Mouse (Mus musculus): ENCODE data around the gene Itpr2. TPM values are rescaled to one million over a fixed set of nuclear protein-coding genes. Genes with fewer than 3 reads are reported as not detected.

Itpr2 gene
- polyA plus RNA-seq, 1 experiment from 2014 or later, result 49.4 TPM

DNA sequence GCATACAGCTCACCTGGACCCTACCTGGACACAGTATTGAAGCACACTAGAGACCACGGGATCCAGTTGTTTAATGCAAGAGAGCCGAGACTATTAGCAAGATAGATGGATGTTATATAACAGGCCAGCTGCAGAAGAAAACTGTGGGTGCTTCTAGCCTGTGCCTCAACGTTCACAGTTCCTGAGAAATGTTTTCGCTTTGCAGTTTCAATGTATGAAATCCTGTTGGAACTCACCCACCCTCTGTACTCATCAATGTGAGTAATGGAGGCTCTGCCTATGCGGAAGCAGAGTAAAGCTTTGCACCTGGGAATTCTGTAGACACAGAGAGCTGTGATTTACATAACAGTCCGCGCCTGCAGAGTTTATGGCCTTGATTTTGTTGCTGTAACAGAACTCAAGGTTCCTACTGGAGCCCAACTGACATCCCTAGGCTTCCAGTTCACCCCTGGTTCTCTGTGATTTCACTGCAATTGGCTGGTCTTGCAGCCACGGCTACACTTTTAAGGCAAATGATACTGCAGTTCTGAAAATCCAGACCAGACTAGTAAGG lies 344.0 kb downstream of the Itpr2 start:
- WGBS, result 87% methylated on average over 8 of the region's 8 CpGs
- no peak overlapping the region for H3K4me3 ChIP-seq (ENCODE audit: low read length)
- no peak overlapping the region for H3K4me2 ChIP-seq (ENCODE audit: low read depth, low read length)
- H3K9me3 ChIP-seq (replicated peaks; ENCODE audit: control insufficient read depth, low read length), result no peaks in the 10 kb centered on the region
- H3K36me3 ChIP-seq (ENCODE audit: control insufficient read depth, insufficient read depth), result peaks cover 6% of the 10 kb centered on the region; the same call in 1 of the 2 replicates
- peaks cover 13% of the 10 kb centered on the region for H3K4me1 ChIP-seq (ENCODE audit: control insufficient read depth, insufficient read depth, low read length)
- no peaks in the 10 kb centered on the region for H3K27me3 ChIP-seq (ENCODE audit: control insufficient read depth, insufficient read depth, low read length)
- no peak for ATAC-seq (replicated peaks; ENCODE audit: extremely low read depth, insufficient read depth, low FRiP score)
- H3K9ac ChIP-seq (ENCODE audit: low read length), result no peak overlapping the region
- H3K27ac ChIP-seq (ENCODE audit: low read length), result no peak overlapping the region

DNA sequence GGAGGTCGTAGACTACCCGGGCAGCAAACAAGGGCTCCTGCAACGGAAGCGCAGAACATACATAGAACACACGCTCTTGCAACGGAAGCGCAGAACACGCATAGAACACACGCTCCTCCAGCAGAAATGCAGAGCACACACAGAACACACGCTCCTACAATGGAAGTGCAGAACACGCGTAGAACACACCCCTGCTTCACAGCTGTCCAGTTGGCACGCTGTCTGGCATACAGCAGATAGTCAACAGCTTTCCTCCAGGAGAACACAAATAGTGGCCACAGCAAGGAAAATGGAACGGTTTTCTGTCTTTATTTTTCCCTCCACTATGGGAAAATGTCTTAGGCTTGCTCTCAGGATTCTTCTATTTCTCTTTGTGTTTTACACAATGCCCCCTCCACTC lies 344.9 kb downstream of the Itpr2 start:
- Histone ChIP-seq H3K4me1 (ENCODE audit: control insufficient read depth, insufficient read depth, low read length) (peaks cover 8% of the 10 kb centered on the region), H3K9ac (ENCODE audit: low read length) (no peak overlapping the region), H3K27me3 (ENCODE audit: control insufficient read depth, insufficient read depth, low read length) (no peaks in the 10 kb centered on the region), H3K9me3 (replicated peaks; ENCODE audit: control insufficient read depth, low read length) (no peaks in the 10 kb centered on the region), H3K36me3 (ENCODE audit: control insufficient read depth, insufficient read depth) (peaks cover 6% of the 10 kb centered on the region; the same call in 1 of the 2 replicates), H3K27ac (ENCODE audit: low read length) (no peak overlapping the region), H3K4me3 (ENCODE audit: low read length) (no peak overlapping the region), H3K4me2 (ENCODE audit: low read depth, low read length) (no peak overlapping the region)
- WGBS, result 94% methylated on average over 14 of the region's 14 CpGs
- no peak for ATAC-seq (replicated peaks; ENCODE audit: extremely low read depth, insufficient read depth, low FRiP score)

DNA sequence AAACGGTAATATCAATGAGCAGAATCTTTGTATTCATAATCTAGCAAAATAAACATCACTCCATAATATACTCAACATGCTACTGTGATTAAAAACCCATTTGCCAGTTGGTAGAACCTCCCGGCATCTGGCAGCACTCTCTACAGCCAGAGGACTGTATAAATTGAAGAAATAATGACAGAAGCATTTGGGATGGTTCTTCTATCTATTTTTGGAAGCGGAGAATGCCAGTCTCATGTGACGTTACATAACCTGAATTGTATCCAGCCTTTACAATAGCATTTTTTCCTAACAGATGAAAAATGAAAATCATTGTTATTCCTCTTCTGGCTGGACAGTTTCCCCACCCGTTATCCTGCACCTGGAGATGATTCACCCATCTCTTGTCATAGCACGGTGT lies 345.5 kb downstream of the Itpr2 start:
- no peak overlapping the region for H3K27ac ChIP-seq (ENCODE audit: low read length)
- no peaks in the 10 kb centered on the region for H3K27me3 ChIP-seq (ENCODE audit: control insufficient read depth, insufficient read depth, low read length)
- H3K4me2 ChIP-seq (ENCODE audit: low read depth, low read length), result no peak overlapping the region
- no peaks in the 10 kb centered on the region for H3K9me3 ChIP-seq (replicated peaks; ENCODE audit: control insufficient read depth, low read length)
- no peak overlapping the region for H3K4me3 ChIP-seq (ENCODE audit: low read length)
- H3K4me1 ChIP-seq (ENCODE audit: control insufficient read depth, insufficient read depth, low read length), result peaks cover 8% of the 10 kb centered on the region
- peaks cover 6% of the 10 kb centered on the region; the same call in 1 of the 2 replicates for H3K36me3 ChIP-seq (ENCODE audit: control insufficient read depth, insufficient read depth)
- 75% methylated on average over 6 of the region's 6 CpGs for WGBS
- no peak overlapping the region for H3K9ac ChIP-seq (ENCODE audit: low read length)
- no peak for ATAC-seq (replicated peaks; ENCODE audit: extremely low read depth, insufficient read depth, low FRiP score)

DNA sequence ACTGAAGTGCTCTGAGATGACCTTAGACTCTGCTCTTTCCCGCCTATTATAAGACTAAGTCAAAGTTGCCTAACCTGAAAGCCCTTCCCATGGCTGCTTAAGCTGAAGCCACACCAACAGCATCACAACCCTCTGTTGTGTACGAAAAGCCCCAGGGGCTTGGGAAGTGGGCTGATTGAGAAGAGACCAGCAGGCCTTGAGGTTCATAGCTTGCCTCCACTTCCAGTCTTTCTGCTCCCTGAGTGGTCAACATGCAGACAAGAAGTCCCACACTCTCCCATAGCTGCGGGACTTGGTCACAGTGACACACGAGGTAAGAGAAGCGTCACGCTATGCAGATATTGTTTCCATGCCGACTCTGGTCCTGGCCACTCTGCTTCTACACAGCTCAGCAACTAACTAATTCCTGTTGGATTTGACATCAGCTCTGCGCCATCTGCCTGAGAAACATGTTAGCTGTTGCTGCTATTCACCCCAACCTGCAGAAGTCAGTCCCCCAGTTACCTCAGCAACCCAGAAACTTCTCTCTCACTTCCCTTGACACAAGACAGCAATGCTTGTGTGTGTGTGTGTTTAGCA lies 346.8 kb downstream of the Itpr2 start:
- peaks cover 11% of the 10 kb centered on the region; the same call in 1 of the 2 replicates for H3K36me3 ChIP-seq (ENCODE audit: control insufficient read depth, insufficient read depth)
- H3K4me2 ChIP-seq (ENCODE audit: low read depth, low read length), result no peak overlapping the region
- H3K27ac ChIP-seq (ENCODE audit: low read length), result no peak overlapping the region
- no peaks in the 10 kb centered on the region for H3K9me3 ChIP-seq (replicated peaks; ENCODE audit: control insufficient read depth, low read length)
- no peak overlapping the region for H3K9ac ChIP-seq (ENCODE audit: low read length)
- no peaks in the 10 kb centered on the region for H3K27me3 ChIP-seq (ENCODE audit: control insufficient read depth, insufficient read depth, low read length)
- WGBS, result 82% methylated on average over 8 of the region's 8 CpGs
- no peak overlapping the region for H3K4me3 ChIP-seq (ENCODE audit: low read length)
- ATAC-seq (replicated peaks; ENCODE audit: extremely low read depth, insufficient read depth, low FRiP score), result no peak
- H3K4me1 ChIP-seq (ENCODE audit: control insufficient read depth, insufficient read depth, low read length), result peaks cover 8% of the 10 kb centered on the region

DNA sequence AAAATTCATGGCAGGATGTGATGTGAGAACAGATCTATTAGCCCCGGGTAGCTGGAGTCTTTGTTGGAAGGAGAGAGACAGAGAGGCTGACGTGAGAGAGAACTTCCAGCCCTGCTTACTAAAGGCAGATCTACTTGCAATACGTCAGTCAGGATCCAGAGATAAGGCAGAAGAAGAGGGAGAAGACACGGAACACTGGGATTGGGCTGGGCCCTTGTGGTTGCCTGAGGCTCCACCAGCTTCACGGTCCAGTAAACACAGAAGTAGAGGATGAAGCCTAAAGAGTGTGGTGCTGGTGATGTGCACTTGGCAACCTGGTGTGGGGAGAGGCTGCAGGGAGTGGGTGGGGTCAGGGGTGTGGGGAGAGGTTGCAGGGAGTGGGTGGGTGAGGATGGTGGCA lies 349.2 kb downstream of the Itpr2 start:
- H3K36me3 ChIP-seq (ENCODE audit: control insufficient read depth, insufficient read depth), result peaks cover 20% of the 10 kb centered on the region; the same call in 1 of the 2 replicates
- H3K9ac ChIP-seq (ENCODE audit: low read length), result no peak overlapping the region
- H3K9me3 ChIP-seq (replicated peaks; ENCODE audit: control insufficient read depth, low read length), result no peaks in the 10 kb centered on the region
- H3K4me2 ChIP-seq (ENCODE audit: low read depth, low read length), result no peak overlapping the region
- 50% methylated on average over 5 of the region's 5 CpGs for WGBS
- no peaks in the 10 kb centered on the region for H3K4me1 ChIP-seq (ENCODE audit: control insufficient read depth, insufficient read depth, low read length)
- H3K27me3 ChIP-seq (ENCODE audit: control insufficient read depth, insufficient read depth, low read length), result no peaks in the 10 kb centered on the region
- no peak for ATAC-seq (replicated peaks; ENCODE audit: extremely low read depth, insufficient read depth, low FRiP score)
- no peak overlapping the region for H3K4me3 ChIP-seq (ENCODE audit: low read length)
- no peak overlapping the region for H3K27ac ChIP-seq (ENCODE audit: low read length)

DNA sequence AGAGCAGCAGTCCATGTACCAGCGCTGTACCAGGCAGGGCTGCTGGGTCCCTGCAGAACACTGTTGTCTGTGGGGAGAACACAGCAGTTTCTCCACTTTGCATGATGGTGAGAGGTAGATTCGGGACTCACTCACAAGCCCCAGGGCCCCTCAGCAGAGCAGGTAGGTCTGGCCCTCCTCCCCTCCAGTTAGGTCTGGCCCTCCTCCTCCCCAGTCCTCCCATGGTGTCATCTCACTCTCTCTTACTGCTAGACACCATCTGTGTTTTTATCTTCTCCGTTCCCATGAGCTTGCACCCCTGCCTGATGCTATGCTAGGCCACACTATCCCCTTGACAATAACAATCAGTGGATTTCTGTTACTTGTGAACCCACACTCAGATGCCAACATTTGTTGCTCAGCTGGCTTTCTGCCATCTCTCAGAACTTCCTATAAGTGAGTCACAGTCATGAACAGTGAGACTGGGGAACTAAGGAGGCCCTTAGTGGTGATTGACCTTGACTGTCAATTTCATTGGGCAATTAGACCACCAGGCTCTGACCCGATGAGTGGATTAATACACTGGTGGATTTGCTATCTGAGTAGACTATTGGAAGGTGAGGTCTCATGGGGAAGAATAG lies 360.9 kb downstream of the Itpr2 start:
- H3K27me3 ChIP-seq (ENCODE audit: control insufficient read depth, insufficient read depth, low read length), result no peaks in the 10 kb centered on the region
- peaks cover 19% of the 10 kb centered on the region for H3K36me3 ChIP-seq (ENCODE audit: control insufficient read depth, insufficient read depth)
- H3K4me2 ChIP-seq (ENCODE audit: low read depth, low read length), result no peak overlapping the region
- peaks cover 8% of the 10 kb centered on the region for H3K4me1 ChIP-seq (ENCODE audit: control insufficient read depth, insufficient read depth, low read length)
- ATAC-seq (replicated peaks; ENCODE audit: extremely low read depth, insufficient read depth, low FRiP score), result no peak
- H3K9me3 ChIP-seq (replicated peaks; ENCODE audit: control insufficient read depth, low read length), result peaks cover 2% of the 10 kb centered on the region; the same call in 1 of the 2 replicates
- WGBS, result 82% methylated on average over 4 of the region's 4 CpGs
- no peak overlapping the region for H3K9ac ChIP-seq (ENCODE audit: low read length)
- H3K4me3 ChIP-seq (ENCODE audit: low read length), result no peak overlapping the region
- no peak overlapping the region for H3K27ac ChIP-seq (ENCODE audit: low read length)

DNA sequence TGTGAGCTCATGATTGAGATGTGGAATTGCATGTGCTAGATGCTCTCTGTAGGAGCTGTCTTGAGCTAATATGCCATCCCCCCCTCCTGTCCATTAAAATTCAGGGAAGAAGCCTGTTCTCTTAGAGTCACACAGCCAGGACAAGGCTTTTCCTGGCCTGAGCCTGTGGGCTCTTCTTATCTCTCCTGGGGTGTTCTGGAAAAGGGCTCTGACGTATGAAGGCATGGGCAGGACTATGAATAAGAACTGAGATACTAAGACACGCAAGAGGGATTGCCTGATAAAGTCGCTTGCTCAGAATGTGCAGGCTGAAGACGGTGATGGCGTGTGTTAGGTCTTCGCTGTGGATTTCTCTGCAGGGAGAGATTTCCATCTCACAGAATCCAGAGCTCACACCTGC lies 361.9 kb downstream of the Itpr2 start:
- peaks cover 17% of the 10 kb centered on the region for H3K36me3 ChIP-seq (ENCODE audit: control insufficient read depth, insufficient read depth)
- H3K27ac ChIP-seq (ENCODE audit: low read length), result no peak overlapping the region
- no peak overlapping the region for H3K4me3 ChIP-seq (ENCODE audit: low read length)
- no peak overlapping the region for H3K4me2 ChIP-seq (ENCODE audit: low read depth, low read length)
- peaks cover 8% of the 10 kb centered on the region for H3K4me1 ChIP-seq (ENCODE audit: control insufficient read depth, insufficient read depth, low read length)
- no peak overlapping the region for H3K9ac ChIP-seq (ENCODE audit: low read length)
- ATAC-seq (replicated peaks; ENCODE audit: extremely low read depth, insufficient read depth, low FRiP score), result no peak
- H3K9me3 ChIP-seq (replicated peaks; ENCODE audit: control insufficient read depth, low read length), result no peaks in the 10 kb centered on the region
- WGBS, result 40% methylated on average over 6 of the region's 6 CpGs
- H3K27me3 ChIP-seq (ENCODE audit: control insufficient read depth, insufficient read depth, low read length), result no peaks in the 10 kb centered on the region

DNA sequence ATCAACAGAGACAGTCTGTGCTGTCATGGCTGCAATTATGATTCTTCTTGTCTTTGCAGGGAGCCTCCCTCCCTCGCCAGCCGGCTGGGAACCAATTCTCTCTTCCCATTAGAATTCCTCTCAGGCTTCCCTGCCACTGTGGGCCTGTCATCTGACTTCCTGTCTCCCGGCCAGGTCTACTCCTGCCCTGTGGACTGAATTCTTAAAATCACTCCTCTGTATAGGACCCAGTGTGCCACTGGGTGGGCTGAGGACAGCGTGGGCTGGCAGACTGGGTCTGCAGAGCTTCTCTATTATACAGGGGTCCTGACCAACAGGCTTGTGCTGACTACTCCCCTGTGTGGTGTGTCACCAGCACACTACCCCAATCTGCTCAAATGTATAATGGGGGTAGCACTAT lies 365.4 kb downstream of the Itpr2 start:
- no peak overlapping the region for H3K27ac ChIP-seq (ENCODE audit: low read length)
- no peak for ATAC-seq (replicated peaks; ENCODE audit: extremely low read depth, insufficient read depth, low FRiP score)
- H3K4me1 ChIP-seq (ENCODE audit: control insufficient read depth, insufficient read depth, low read length), result peaks cover 18% of the 10 kb centered on the region
- no peaks in the 10 kb centered on the region; the same call in 1 of the 2 replicates for H3K36me3 ChIP-seq (ENCODE audit: control insufficient read depth, insufficient read depth)
- 56% methylated on average over 4 of the region's 4 CpGs for WGBS
- H3K9me3 ChIP-seq (replicated peaks; ENCODE audit: control insufficient read depth, low read length), result no peaks in the 10 kb centered on the region
- H3K27me3 ChIP-seq (ENCODE audit: control insufficient read depth, insufficient read depth, low read length), result no peaks in the 10 kb centered on the region
- no peak overlapping the region for H3K9ac ChIP-seq (ENCODE audit: low read length)
- no peak overlapping the region for H3K4me2 ChIP-seq (ENCODE audit: low read depth, low read length)
- H3K4me3 ChIP-seq (ENCODE audit: low read length), result no peak overlapping the region

DNA sequence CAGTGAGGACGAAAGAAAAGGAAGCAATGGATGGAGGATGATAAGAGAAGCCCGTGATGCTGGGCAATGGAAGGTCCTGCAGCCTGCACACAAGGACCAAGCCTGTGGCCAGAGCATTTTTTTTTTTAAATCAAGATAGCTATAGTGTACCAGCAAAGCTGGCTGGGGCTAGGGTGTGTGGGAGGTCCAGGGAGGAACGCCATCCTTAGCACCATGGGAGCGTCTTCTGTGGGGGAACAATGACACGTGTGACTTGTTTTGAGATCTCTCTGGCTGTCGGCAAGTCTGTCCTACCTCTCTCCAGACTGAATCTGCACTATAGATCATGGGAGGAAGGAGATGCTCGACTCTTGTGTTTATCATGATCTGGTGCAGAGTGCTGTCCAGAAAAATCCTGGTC lies 365.8 kb downstream of the Itpr2 start:
- no peak for ATAC-seq (replicated peaks; ENCODE audit: extremely low read depth, insufficient read depth, low FRiP score)
- Histone ChIP-seq H3K9me3 (replicated peaks; ENCODE audit: control insufficient read depth, low read length) (no peaks in the 10 kb centered on the region), H3K27ac (ENCODE audit: low read length) (no peak overlapping the region), H3K4me3 (ENCODE audit: low read length) (no peak overlapping the region), H3K36me3 (ENCODE audit: control insufficient read depth, insufficient read depth) (no peaks in the 10 kb centered on the region; the same call in 1 of the 2 replicates), H3K4me2 (ENCODE audit: low read depth, low read length) (no peak overlapping the region), H3K27me3 (ENCODE audit: control insufficient read depth, insufficient read depth, low read length) (no peaks in the 10 kb centered on the region), H3K9ac (ENCODE audit: low read length) (no peak overlapping the region), H3K4me1 (ENCODE audit: control insufficient read depth, insufficient read depth, low read length) (peaks cover 18% of the 10 kb centered on the region)
- WGBS, result 27% methylated on average over 7 of the region's 7 CpGs
